Mouse (Mus musculus): ENCODE data around the gene Dync1i2. TPM values are rescaled to one million over a fixed set of nuclear protein-coding genes. Genes with fewer than 3 reads are reported as not detected.

Gene Dync1i2
- total and polyA plus RNA-seq, 2 experiments from 2014 or later, result 48.5 to 55.6 TPM

DNA sequence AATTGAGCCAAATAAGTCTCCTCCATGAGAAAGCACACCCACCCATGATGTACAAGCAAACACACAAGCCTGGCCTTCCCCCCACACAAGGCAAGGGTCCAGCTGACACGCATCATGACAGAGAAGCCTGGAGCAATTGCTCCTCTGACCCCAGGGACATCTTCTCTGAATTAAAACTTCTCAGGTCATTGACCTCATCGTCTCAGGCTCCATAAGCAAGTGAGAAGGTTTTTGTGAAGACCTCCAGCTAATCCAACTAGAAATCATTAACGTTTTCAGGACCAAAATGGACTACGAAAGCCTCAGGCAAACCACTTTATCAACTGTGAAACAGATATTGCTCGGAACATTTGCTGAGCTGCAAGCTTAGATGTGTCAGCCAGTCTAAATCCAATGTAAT, 80.1 kb downstream of the Dync1i2 start:
- Histone ChIP-seq H3K4me3 (ENCODE audit: low read depth, low read length) (no peak overlapping the region), H3K36me3 (replicated peaks; ENCODE audit: control insufficient read depth, insufficient read depth, low read length) (peaks cover 57% of the 10 kb centered on the region), H3K4me1 (ENCODE audit: control insufficient read depth, insufficient read depth) (no peaks in the 10 kb centered on the region), H3K27ac (ENCODE audit: low read depth) (no peak overlapping the region), H3K27me3 (ENCODE audit: control insufficient read depth, insufficient read depth, low read length) (no peaks in the 10 kb centered on the region), H3K4me2 (ENCODE audit: low read depth, low read length) (no peak overlapping the region), H3K9me3 (replicated peaks; ENCODE audit: control insufficient read depth, low read length) (no peaks in the 10 kb centered on the region), H3K9ac (replicated peaks; ENCODE audit: low read depth, low read length) (no peak overlapping the region)
- 73% methylated on average over 5 of the region's 5 CpGs for WGBS
- no peak for TF ChIP-seq CTCF (IDR thresholded peaks at IDR 0.05; ENCODE audit: low read depth)
- no peak for TF ChIP-seq EP300 (IDR thresholded peaks at IDR 0.05; ENCODE audit: low read depth)
- ATAC-seq (ENCODE audit: insufficient read depth, low read depth), result no peak
- DNase-seq (ENCODE audit: low spot score), result no peak

DNA sequence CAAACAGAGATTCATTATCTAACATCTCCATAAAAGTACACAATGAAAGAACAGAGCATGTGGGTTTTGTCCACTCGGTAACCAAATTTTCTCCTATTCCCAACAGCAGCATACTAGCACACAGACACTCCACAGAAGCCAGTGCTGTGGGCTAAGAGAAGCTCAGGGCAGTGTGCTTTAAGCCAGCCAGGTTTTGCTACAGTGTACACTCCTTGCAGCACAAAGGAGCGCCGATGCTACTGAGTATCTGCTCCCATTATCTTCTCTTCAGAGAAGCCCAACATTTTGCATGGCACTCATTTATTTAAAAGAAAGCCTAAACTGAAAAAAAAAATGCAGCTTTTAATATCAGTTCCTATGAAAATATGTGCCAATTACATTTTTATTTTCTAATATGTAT, 82.5 kb downstream of the Dync1i2 start:
- Histone ChIP-seq H3K4me3 (ENCODE audit: low read depth, low read length) (no peak overlapping the region), H3K9me3 (replicated peaks; ENCODE audit: control insufficient read depth, low read length) (no peaks in the 10 kb centered on the region), H3K36me3 (replicated peaks; ENCODE audit: control insufficient read depth, insufficient read depth, low read length) (peaks cover 64% of the 10 kb centered on the region), H3K9ac (replicated peaks; ENCODE audit: low read depth, low read length) (no peak overlapping the region), H3K27ac (ENCODE audit: low read depth) (no peak overlapping the region), H3K4me1 (ENCODE audit: control insufficient read depth, insufficient read depth) (no peaks in the 10 kb centered on the region), H3K27me3 (ENCODE audit: control insufficient read depth, insufficient read depth, low read length) (no peaks in the 10 kb centered on the region), H3K4me2 (ENCODE audit: low read depth, low read length) (no peak overlapping the region)
- TF ChIP-seq EP300 (IDR thresholded peaks at IDR 0.05; ENCODE audit: low read depth) (no peak), CTCF (IDR thresholded peaks at IDR 0.05; ENCODE audit: low read depth) (no peak)
- ATAC-seq (ENCODE audit: insufficient read depth, low read depth) (no peak), DNase-seq (ENCODE audit: low spot score) (no peak)
- WGBS, result 83% methylated on average over 3 of the region's 3 CpGs

DNA sequence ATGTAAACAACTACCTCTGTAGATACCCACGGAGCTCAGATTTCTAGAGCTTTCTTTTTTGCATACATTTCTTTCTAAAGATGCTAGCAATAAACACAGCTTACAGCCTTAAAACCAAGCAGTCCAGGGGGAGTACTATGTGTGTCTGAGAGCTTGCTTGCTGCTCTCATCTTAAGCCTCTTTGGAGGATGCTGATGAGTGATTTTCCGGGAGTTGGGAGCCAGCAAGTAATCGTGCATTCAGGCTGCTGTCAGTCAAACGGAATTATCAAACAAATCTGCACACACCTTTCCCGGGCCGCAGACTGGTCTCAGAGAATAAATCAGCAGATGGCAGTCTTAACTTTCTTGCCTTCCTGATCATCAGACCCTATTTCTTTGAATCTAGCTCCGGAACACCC, 83.0 kb downstream of the Dync1i2 start:
- Histone ChIP-seq H3K27ac (ENCODE audit: low read depth) (no peak overlapping the region), H3K4me3 (ENCODE audit: low read depth, low read length) (no peak overlapping the region), H3K9ac (replicated peaks; ENCODE audit: low read depth, low read length) (no peak overlapping the region), H3K4me2 (ENCODE audit: low read depth, low read length) (no peak overlapping the region), H3K4me1 (ENCODE audit: control insufficient read depth, insufficient read depth) (no peaks in the 10 kb centered on the region), H3K36me3 (replicated peaks; ENCODE audit: control insufficient read depth, insufficient read depth, low read length) (peaks cover 59% of the 10 kb centered on the region), H3K27me3 (ENCODE audit: control insufficient read depth, insufficient read depth, low read length) (no peaks in the 10 kb centered on the region), H3K9me3 (replicated peaks; ENCODE audit: control insufficient read depth, low read length) (no peaks in the 10 kb centered on the region)
- no peak for DNase-seq (ENCODE audit: low spot score)
- ATAC-seq (ENCODE audit: insufficient read depth, low read depth), result no peak
- no peak for TF ChIP-seq CTCF (IDR thresholded peaks at IDR 0.05; ENCODE audit: low read depth)
- TF ChIP-seq EP300 (IDR thresholded peaks at IDR 0.05; ENCODE audit: low read depth), result no peak
- 50% methylated on average over 7 of the region's 7 CpGs for WGBS

GRCm38 (mm10) chr2:71295844-71296243, 84.3 kb downstream of the Dync1i2 start:
- WGBS, result 89% methylated on average over 12 of the region's 12 CpGs
- Histone ChIP-seq H3K4me1 (ENCODE audit: control insufficient read depth, insufficient read depth) (no peaks in the 10 kb centered on the region), H3K4me2 (ENCODE audit: low read depth, low read length) (no peak overlapping the region), H3K4me3 (ENCODE audit: low read depth, low read length) (no peak overlapping the region), H3K27ac (ENCODE audit: low read depth) (no peak overlapping the region), H3K9me3 (replicated peaks; ENCODE audit: control insufficient read depth, low read length) (no peaks in the 10 kb centered on the region), H3K36me3 (replicated peaks; ENCODE audit: control insufficient read depth, insufficient read depth, low read length) (peaks cover 49% of the 10 kb centered on the region), H3K27me3 (ENCODE audit: control insufficient read depth, insufficient read depth, low read length) (no peaks in the 10 kb centered on the region), H3K9ac (replicated peaks; ENCODE audit: low read depth, low read length) (no peak overlapping the region)
- no peak for DNase-seq (ENCODE audit: low spot score)
- no peak for ATAC-seq (ENCODE audit: insufficient read depth, low read depth)
- TF ChIP-seq CTCF (IDR thresholded peaks at IDR 0.05; ENCODE audit: low read depth) (no peak), EP300 (IDR thresholded peaks at IDR 0.05; ENCODE audit: low read depth) (no peak)

GRCm38 (mm10) chr2:71297501-71297900, 86.0 kb downstream of the Dync1i2 start:
- Histone ChIP-seq H3K4me2 (ENCODE audit: low read depth, low read length) (no peak overlapping the region), H3K4me3 (ENCODE audit: low read depth, low read length) (no peak overlapping the region), H3K9ac (replicated peaks; ENCODE audit: low read depth, low read length) (no peak overlapping the region), H3K9me3 (replicated peaks; ENCODE audit: control insufficient read depth, low read length) (no peaks in the 10 kb centered on the region), H3K36me3 (replicated peaks; ENCODE audit: control insufficient read depth, insufficient read depth, low read length) (peaks cover 36% of the 10 kb centered on the region), H3K27ac (ENCODE audit: low read depth) (no peak overlapping the region), H3K4me1 (ENCODE audit: control insufficient read depth, insufficient read depth) (no peaks in the 10 kb centered on the region), H3K27me3 (ENCODE audit: control insufficient read depth, insufficient read depth, low read length) (no peaks in the 10 kb centered on the region)
- DNase-seq (ENCODE audit: low spot score), result no peak
- no peak for TF ChIP-seq CTCF (IDR thresholded peaks at IDR 0.05; ENCODE audit: low read depth)
- no peak for TF ChIP-seq EP300 (IDR thresholded peaks at IDR 0.05; ENCODE audit: low read depth)
- WGBS, result 71% methylated on average over 1 of the region's 1 CpGs
- no peak for ATAC-seq (ENCODE audit: insufficient read depth, low read depth)

DNA sequence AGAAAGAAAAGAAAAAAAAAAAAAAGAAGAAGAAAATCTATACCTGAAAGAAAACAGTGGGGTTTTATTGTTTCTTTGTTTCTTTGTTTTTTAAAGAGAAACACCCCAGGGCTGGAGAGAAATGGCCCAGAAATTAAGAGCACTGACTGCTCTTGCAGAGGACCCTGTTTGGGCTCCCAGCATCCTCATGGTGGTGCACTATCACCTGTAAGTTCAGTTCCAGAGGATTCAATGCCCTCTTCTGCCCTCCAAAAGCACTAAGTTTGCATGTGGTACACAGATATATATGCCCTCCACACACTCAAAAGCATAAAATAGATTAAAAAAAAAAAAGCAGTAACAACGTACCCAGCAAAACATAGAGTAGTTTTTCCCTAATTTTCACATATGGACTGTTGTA, 87.2 kb downstream of the Dync1i2 start:
- DNase-seq (ENCODE audit: low spot score) (no peak), ATAC-seq (ENCODE audit: insufficient read depth, low read depth) (no peak)
- Histone ChIP-seq H3K36me3 (replicated peaks; ENCODE audit: control insufficient read depth, insufficient read depth, low read length) (peaks cover 32% of the 10 kb centered on the region), H3K9me3 (replicated peaks; ENCODE audit: control insufficient read depth, low read length) (no peaks in the 10 kb centered on the region), H3K27me3 (ENCODE audit: control insufficient read depth, insufficient read depth, low read length) (no peaks in the 10 kb centered on the region), H3K4me3 (ENCODE audit: low read depth, low read length) (no peak overlapping the region), H3K4me2 (ENCODE audit: low read depth, low read length) (no peak overlapping the region), H3K9ac (replicated peaks; ENCODE audit: low read depth, low read length) (no peak overlapping the region), H3K4me1 (ENCODE audit: control insufficient read depth, insufficient read depth) (no peaks in the 10 kb centered on the region), H3K27ac (ENCODE audit: low read depth) (no peak overlapping the region)
- no peak for TF ChIP-seq CTCF (IDR thresholded peaks at IDR 0.05; ENCODE audit: low read depth)
- 89% methylated on average over 1 of the region's 1 CpGs for WGBS
